ENCODE assay signal across 24 mouse cellular contexts in the genomic region with DNA sequence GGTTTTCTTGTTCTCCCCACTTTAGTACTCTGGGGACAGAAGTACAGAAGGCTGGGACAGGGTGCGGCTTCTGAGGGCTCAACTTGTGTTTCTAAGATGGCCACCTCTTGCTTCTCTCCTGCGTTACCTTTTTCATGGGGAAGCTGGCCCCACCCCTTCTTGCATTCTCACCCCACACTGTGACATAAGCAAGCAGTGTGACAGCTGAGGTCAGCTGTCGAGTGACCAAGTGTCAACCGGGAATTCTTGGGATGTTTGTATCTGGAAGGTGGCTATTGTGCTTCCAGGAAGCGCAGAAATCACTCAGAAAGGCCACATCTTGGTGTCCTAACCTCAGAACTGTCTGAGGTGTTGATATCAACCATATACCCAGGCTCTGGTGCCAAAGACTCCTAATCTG. TPM values are rescaled to one million over a fixed set of nuclear protein-coding genes. Genes with fewer than 3 reads are reported as not detected.
DNase-seq lines count a peak whose midpoint lies in the region; ATAC-seq and TF ChIP-seq lines count a peak whose summit lies in the region.
"Had no signal": no experiment of that assay in that cellular context is flagged by ENCODE, and none has a peak within 500 bp of the region (broad histone marks: within the 10 kb centered on the region; RNA-seq: fewer than 3 reads in every experiment).

No protein-coding gene starts in this region.

- H3K4me3 ChIP-seq in kidney, embryonic 15.5 days (replicated peaks), result no peak overlapping the region
- H3K4me3 ChIP-seq in MEL (ENCODE audit: control insufficient read depth in 1 of 2, insufficient read depth in 1 of 2, low read depth in 2 of 2, low read length in 2 of 2) (no peak overlapping the region), myocyte (no peak overlapping the region)
- H3K4me3 ChIP-seq in embryonic facial prominence, embryonic 10.5 days, result no peak overlapping the region

- H3K4me1 ChIP-seq in kidney, embryonic 15.5 days, result peaks cover 85% of the 10 kb centered on the region
- H3K4me1 ChIP-seq in MEL (ENCODE audit: control insufficient read depth in 1 of 2, insufficient read depth in 2 of 2, low read length in 2 of 2), result peaks cover 12 to 65% of the 10 kb centered on the region in 2 experiments
- H3K4me1 ChIP-seq in embryonic facial prominence, embryonic 10.5 days, result peaks cover 88% of the 10 kb centered on the region

- 75% methylated on average over 5 of the region's 5 CpGs for WGBS in kidney, embryonic 15.5 days
- 60% methylated on average over 5 of the region's 5 CpGs for WGBS in embryonic facial prominence, embryonic 10.5 days

- no peak overlapping the region for H3K9ac ChIP-seq in kidney, embryonic 15.5 days
- H3K9ac ChIP-seq in MEL (ENCODE audit: control insufficient read depth, low read depth, low read length, poor library complexity, severe bottlenecking), result no peak overlapping the region

- no peak for TF ChIP-seq EP300 in MEL (IDR thresholded peaks at IDR 0.05; ENCODE audit: low read depth in 1 of 2, low read length in 2 of 2)

- TF ChIP-seq CTCF in MEL (IDR thresholded peaks at IDR 0.05 in 2 of 3, conservative IDR thresholded peaks at IDR 0.05 in 1 of 3; ENCODE audit: control insufficient read depth in 1 of 3, insufficient read depth in 1 of 3, low read depth in 2 of 3, low read length in 3 of 3, poor library complexity in 1 of 3, severe bottlenecking in 1 of 3), result no peak

- no peaks in the 10 kb centered on the region for H3K36me3 ChIP-seq in kidney, embryonic 15.5 days
- H3K36me3 ChIP-seq in MEL (ENCODE audit: control insufficient read depth in 1 of 2, insufficient read depth in 2 of 2, low read length in 2 of 2), result peaks cover 0 to 37% of the 10 kb centered on the region in 2 experiments; a peak in 3 of 4 replicates
- no peaks in the 10 kb centered on the region for H3K36me3 ChIP-seq in embryonic facial prominence, embryonic 10.5 days (replicated peaks)
- H3K36me3 ChIP-seq in myocyte (ENCODE audit: control insufficient read depth, insufficient read depth), result no peaks in the 10 kb centered on the region
- H3K36me3 ChIP-seq: G1E had no signal

- no peaks in the 10 kb centered on the region for H3K9me3 ChIP-seq in kidney, embryonic 15.5 days (replicated peaks)
- H3K9me3 ChIP-seq in MEL (replicated peaks; ENCODE audit: insufficient read depth, low read length), result no peaks in the 10 kb centered on the region
- H3K9me3 ChIP-seq in embryonic facial prominence, embryonic 10.5 days, result no peaks in the 10 kb centered on the region

- H3K4me2 ChIP-seq in kidney, embryonic 15.5 days, result no peak overlapping the region
- H3K4me2 ChIP-seq in myocyte (ENCODE audit: low read depth), result no peak overlapping the region

- DNase-seq in kidney, postnatal 25 days, result no peak
- peak; percentile 22 for DNase-seq in MEL (ENCODE audit: low read depth, low spot score)
- DNase-seq in embryonic facial prominence, embryonic 10.5 days (ENCODE audit: low spot score), result no peak
- no peak for DNase-seq in adrenal gland, adult 8-10 months
- DNase-seq in MN1 (ENCODE audit: low spot score), result no peak
- no peak for DNase-seq in urinary bladder, postnatal 10 days (ENCODE audit: low spot score)
- DNase-seq: adrenal gland, adult 2 months; adrenal gland, postnatal 10 days; adrenal gland, postnatal 14 days; adrenal gland, postnatal 25 days; adrenal gland, postnatal 36 days; B cell, adult 2 months; cerebellum, adult 11 months; cerebellum, adult 11-12 months; cerebellum, adult 18-20 months; cerebellum, adult 2 months; cerebellum, adult 8-10 months had no signal

- peak overlapping the region; percentile 24; the same call in 1 of the 2 replicates for H3K27ac ChIP-seq in kidney, embryonic 15.5 days
- no peak overlapping the region for H3K27ac ChIP-seq in MEL (ENCODE audit: control insufficient read depth, low read depth, low read length)
- H3K27ac ChIP-seq in embryonic facial prominence, embryonic 10.5 days (replicated peaks), result 0 out of 2 replicates have a peak overlapping the region, but pooled peaks have one; percentile 10

- no peak for TF ChIP-seq RAD21 in MEL (IDR thresholded peaks at IDR 0.05; ENCODE audit: low read depth, low read length)

- H3K27me3 ChIP-seq in kidney, embryonic 15.5 days, result peaks cover 3% of the 10 kb centered on the region; the same call in 1 of the 2 replicates
- H3K27me3 ChIP-seq in MEL (ENCODE audit: control insufficient read depth in 1 of 2, insufficient read depth in 2 of 2, low read length in 2 of 2) (no peaks in the 10 kb centered on the region), myocyte (ENCODE audit: control insufficient read depth, insufficient read depth, insufficient read length) (no peaks in the 10 kb centered on the region)
- H3K27me3 ChIP-seq in embryonic facial prominence, embryonic 10.5 days (replicated peaks; ENCODE audit: low read depth, poor library complexity, severe bottlenecking), result peaks cover 14% of the 10 kb centered on the region

- ATAC-seq in kidney, embryonic 15.5 days (replicated peaks; ENCODE audit: low FRiP score), result no peak
- ATAC-seq: activated CD4-positive, CD25-positive, alpha-beta regulatory T cell, adult 4 months; CD4-positive, CD25-positive, alpha-beta regulatory T cell, adult 4 months; Patski had no signal

- peaks cover 19% of the 10 kb centered on the region for H3K79me2 ChIP-seq in MEL (ENCODE audit: control insufficient read depth, insufficient read depth, low read length, poor library complexity)
- no peaks in the 10 kb centered on the region for H3K79me2 ChIP-seq in myocyte (ENCODE audit: control insufficient read depth, insufficient read depth)

- TF ChIP-seq POLR2A in MEL (IDR thresholded peaks at IDR 0.05; ENCODE audit: control insufficient read depth in 1 of 2, insufficient read depth in 1 of 2, low read depth in 1 of 2, low read length in 2 of 2, poor library complexity in 1 of 2), result no peak
- no peak for TF ChIP-seq POLR2A in myocyte (IDR thresholded peaks at IDR 0.05; ENCODE audit: insufficient read length, low read depth)

- no peak overlapping the region for H3ac ChIP-seq in myocyte (ENCODE audit: control insufficient read depth, insufficient read length)

TF ChIP-seq in MEL, 35 proteins besides CTCF, POLR2A, EP300 and RAD21 (continues in another document):
- TF ChIP-seq POLR2AphosphoS5 (IDR thresholded peaks at IDR 0.05; ENCODE audit: borderline replicate concordance, low read depth, low read length) (no peak), NRF1 (IDR thresholded peaks at IDR 0.05; ENCODE audit: insufficient read depth, low read depth, low read length, poor library complexity, severe bottlenecking) (no peak), TAL1 (IDR thresholded peaks at IDR 0.05; ENCODE audit: low read length) (no peak), NELFE (IDR thresholded peaks at IDR 0.05; ENCODE audit: low read depth, low read length) (no peak), GABPA (IDR thresholded peaks at IDR 0.05; ENCODE audit: low read depth, low read length) (no peak), ZMIZ1 (IDR thresholded peaks at IDR 0.05; ENCODE audit: low read depth, low read length) (no peak), HCFC1 (IDR thresholded peaks at IDR 0.05; ENCODE audit: low read depth, low read length) (no peak), USF2 (IDR thresholded peaks at IDR 0.05; ENCODE audit: borderline replicate concordance in 1 of 2, insufficient read depth in 1 of 2, low read depth in 1 of 2, low read length in 2 of 2) (no peak), GATA1 (IDR thresholded peaks at IDR 0.05; ENCODE audit: low read depth, low read length) (no peak)

TF ChIP-seq in myocyte, 11 proteins besides CTCF, POLR2A, EP300 and RAD21:
- TF ChIP-seq MYOD1 (IDR thresholded peaks at IDR 0.05; ENCODE audit: control insufficient read depth in 1 of 3, insufficient read length in 2 of 3, low read depth in 2 of 3) (peak in 1 of 3 experiments; percentile 65), CEBPB (IDR thresholded peaks at IDR 0.05; ENCODE audit: insufficient read depth, poor library complexity, severe bottlenecking) (no peak), TCF3 (IDR thresholded peaks at IDR 0.05; ENCODE audit: insufficient read length, low read depth) (peak; percentile 32), MYOG (IDR thresholded peaks at IDR 0.05; ENCODE audit: control insufficient read depth in 1 of 3, insufficient read depth in 1 of 3, insufficient read length in 2 of 3, low read depth in 2 of 3) (peak in 1 of 3 experiments; percentile 79)

RNA-seq across cellular contexts. Expression of a gene that starts 40.3 kb away (rescaled TPM):
- polyA plus RNA-seq in kidney, embryonic 15.5 days (2015; fragmentation: Nextera tagmentation; extraction: Ambion mirVana), result 6.7 and 6.9 TPM in 2 replicates
- total RNA-seq in MEL (2012; rRNA removed), result 0.12 and 0.13 TPM in 2 replicates
- under 1 TPM in 1 of 2 experiments, not detected in 1; 0.07 TPM for polyA plus RNA-seq in MEL (2012; ENCODE audit: insufficient read depth in 1 of 2, insufficient read length in 2 of 2, low read depth in 1 of 2, low replicate concordance in 2 of 2, missing spikeins in 1 of 2)
- 2.8 and 4.6 TPM in 2 replicates for polyA plus RNA-seq in embryonic facial prominence, embryonic 10.5 days (2016; fragmentation: Nextera tagmentation; extraction: Ambion mirVana)
- polyA plus RNA-seq in myocyte (2012; fragmentation: generic; extraction: Trizol), result 2.6 TPM
- total RNA-seq in adrenal gland, adult 8-10 months (2022), result under 1 TPM; 0.24 to 0.78 (median 0.54) TPM
- total RNA-seq: G1E had no signal
- polyA plus RNA-seq: activated CD4-positive, CD25-positive, alpha-beta regulatory T cell, adult 4 months; CD4-positive, CD25-positive, alpha-beta regulatory T cell, adult 4 months; cerebellum, adult 2 months; G1E had no signal

RNA-seq across cellular contexts. Expression of a gene that starts 52.1 kb away (rescaled TPM):
- polyA plus RNA-seq in kidney, embryonic 15.5 days (2015; fragmentation: Nextera tagmentation; extraction: Ambion mirVana), result 40.8 and 42.3 TPM in 2 replicates
- 15.4 and 19.2 TPM in 2 replicates for total RNA-seq in MEL (2012; rRNA removed)
- polyA plus RNA-seq in MEL (2012; ENCODE audit: insufficient read depth in 1 of 2, insufficient read length in 2 of 2, low read depth in 1 of 2, low replicate concordance in 2 of 2, missing spikeins in 1 of 2) (10 to 100 TPM in 1 of 2 experiments, not detected in 1; 13.6 TPM), myocyte (2012; fragmentation: generic; extraction: Trizol) (7.3 TPM)
- polyA plus RNA-seq in embryonic facial prominence, embryonic 10.5 days (2016; fragmentation: Nextera tagmentation; extraction: Ambion mirVana), result 11.7 and 15.2 TPM in 2 replicates
- total RNA-seq in adrenal gland, adult 8-10 months (2022), result 1 to 10 TPM; 3.9 to 5.9 (median 5.1) TPM
- total RNA-seq: CH12.LX, G1E had no signal
- polyA plus RNA-seq: activated CD4-positive, CD25-positive, alpha-beta regulatory T cell, adult 4 months; CD4-positive, CD25-positive, alpha-beta regulatory T cell, adult 4 months had no signal

RNA-seq across cellular contexts. Expression of a gene that starts 59.8 kb away (rescaled TPM):
- polyA plus RNA-seq in kidney, embryonic 15.5 days (2015; fragmentation: Nextera tagmentation; extraction: Ambion mirVana), result 65.5 and 67.1 TPM in 2 replicates
- total RNA-seq in MEL (2012; rRNA removed), result 46.1 and 49.8 TPM in 2 replicates
- 10 to 100 TPM in 1 of 2 experiments, not detected in 1; 62.6 TPM for polyA plus RNA-seq in MEL (2012; ENCODE audit: insufficient read depth in 1 of 2, insufficient read length in 2 of 2, low read depth in 1 of 2, low replicate concordance in 2 of 2, missing spikeins in 1 of 2)
- polyA plus RNA-seq in embryonic facial prominence, embryonic 10.5 days (2016; fragmentation: Nextera tagmentation; extraction: Ambion mirVana), result 68.2 and 72.3 TPM in 2 replicates
- 22.3 TPM for polyA plus RNA-seq in myocyte (2012; fragmentation: generic; extraction: Trizol)
- 10 to 100 TPM; 35.0 to 59.1 (median 47.1) TPM for total RNA-seq in adrenal gland, adult 8-10 months (2022)
